Mouse (Mus musculus) lung, postnatal 0 days (tissue): ENCODE results near the gene Dbi.

Experiments
- CTCF ChIP-seq: IDR thresholded peaks from 2 replicates; pipeline ENCODE4 v1.5.1; 2016; ENCODE audit warnings: antibody characterized with exemption, mild to moderate bottlenecking
- EP300 ChIP-seq: IDR thresholded peaks from 2 replicates; pipeline ENCODE4 v1.6.1; 2016; ENCODE audit warnings: antibody characterized with exemption, mild to moderate bottlenecking, control low read depth

- TF ChIP-seq CTCF, result no peak
- no peak for TF ChIP-seq EP300
These were observed 19.7 kb downstream of the Dbi start for GRCm38 (mm10) chr1:120101227-120101609.
